Mouse (Mus musculus): Measurements from ENCODE around the gene Dync2li1. TPM values are rescaled to one million over a fixed set of nuclear protein-coding genes. Genes with fewer than 3 reads are reported as not detected.
A peak's percentile ranks its signal among the peaks of the same experiment; 100 is the strongest.

The Dync2li1 gene
- total RNA-seq, 4 experiments from 2014 or later: 2.0 to 2.6 (median 2.3) TPM

DNA sequence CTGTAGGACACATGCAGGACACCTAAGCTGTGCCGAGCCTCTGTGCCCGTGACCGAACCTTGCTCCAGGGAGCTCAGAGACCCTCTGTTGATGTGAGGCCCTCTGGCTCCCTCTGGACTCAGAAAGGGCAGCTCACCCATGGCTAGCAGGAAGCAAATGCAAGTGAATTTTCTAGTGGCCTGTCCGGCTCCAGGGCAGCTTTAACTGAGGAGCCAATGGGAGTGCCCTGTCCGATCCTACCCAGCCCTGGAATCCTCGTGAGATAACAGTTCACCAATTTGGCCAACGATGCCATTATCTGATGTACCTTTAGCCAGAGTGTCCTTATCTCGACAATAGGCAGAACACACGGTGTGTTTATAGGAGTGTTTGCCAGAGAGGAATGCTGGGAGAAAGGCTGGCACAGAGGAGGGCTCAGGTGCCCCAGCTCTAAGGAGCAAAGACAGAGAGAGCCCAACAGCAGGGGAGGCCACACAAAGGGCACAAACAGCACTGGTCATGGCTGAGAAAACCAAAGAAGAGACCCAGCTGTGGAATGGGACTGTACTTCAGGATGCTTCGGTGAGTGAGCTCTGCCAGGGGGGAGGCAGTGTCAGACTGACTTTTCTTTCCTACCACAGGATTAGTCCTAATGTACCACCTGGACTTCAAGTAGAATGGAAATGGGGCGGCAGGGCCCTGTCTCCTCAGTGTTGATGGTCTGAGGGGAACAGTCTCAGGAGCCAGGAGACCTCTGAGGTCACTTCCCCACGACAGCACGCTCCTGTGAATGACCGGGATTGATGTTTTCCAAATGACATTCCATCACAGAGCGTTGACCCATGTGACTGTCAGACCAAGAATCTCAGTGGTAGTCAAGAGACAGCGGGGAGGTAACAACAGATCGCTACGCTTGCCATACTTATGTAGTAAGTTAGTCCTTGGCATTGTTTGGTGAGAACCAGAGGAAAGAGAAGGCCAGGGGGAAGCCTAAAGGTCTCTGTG lies 56.7 kb downstream of the Dync2li1 start, which contains the start of gene Abcg5:
Abcg5 (minus strand) TSS at position 278 of the 984 bp plus-strand sequence.
- no peak for DNase-seq (ENCODE audit: low spot score in 2 of 2)

DNA sequence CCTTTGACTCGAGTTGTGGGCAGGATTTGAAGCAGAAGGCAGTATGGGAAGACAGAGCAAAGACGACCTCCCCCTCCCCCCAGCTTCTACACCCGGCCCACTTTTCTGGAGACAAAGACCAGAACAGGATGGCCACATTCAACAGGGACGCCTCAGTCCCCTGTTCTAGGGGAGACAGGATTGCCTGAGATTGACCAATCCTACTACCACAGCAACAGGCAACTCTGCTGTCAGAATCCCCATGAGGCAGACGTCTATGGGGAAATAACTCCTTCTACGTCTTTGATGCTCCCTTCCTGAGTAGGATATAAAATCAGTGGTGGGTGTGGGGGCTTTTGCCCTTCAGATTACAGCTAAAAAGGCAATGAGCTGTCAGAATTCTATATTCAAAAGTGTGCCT lies 58.0 kb downstream of the Dync2li1 start:
- DNase-seq (ENCODE audit: low spot score in 2 of 2): no peak

DNA sequence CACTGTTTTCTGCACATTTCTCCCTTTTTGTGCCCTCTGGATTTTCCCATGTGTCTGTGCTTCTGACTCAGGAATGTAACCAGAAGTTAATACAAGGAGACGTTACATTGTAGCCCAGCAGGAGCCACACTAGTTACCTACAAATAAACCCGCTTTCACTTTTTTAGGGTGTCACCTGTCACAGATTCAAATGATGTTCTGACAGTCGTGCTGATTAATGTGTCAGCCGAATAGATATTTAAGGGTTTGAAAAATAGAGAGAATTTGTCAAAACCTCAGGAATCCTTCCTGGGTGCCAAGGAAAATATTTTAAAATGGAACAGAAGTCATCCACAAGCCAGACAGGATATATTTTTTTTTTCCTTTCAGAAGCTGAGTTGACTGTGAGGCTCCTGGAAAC lies 59.0 kb downstream of the Dync2li1 start:
- no peak for DNase-seq (ENCODE audit: low spot score in 2 of 2)

DNA sequence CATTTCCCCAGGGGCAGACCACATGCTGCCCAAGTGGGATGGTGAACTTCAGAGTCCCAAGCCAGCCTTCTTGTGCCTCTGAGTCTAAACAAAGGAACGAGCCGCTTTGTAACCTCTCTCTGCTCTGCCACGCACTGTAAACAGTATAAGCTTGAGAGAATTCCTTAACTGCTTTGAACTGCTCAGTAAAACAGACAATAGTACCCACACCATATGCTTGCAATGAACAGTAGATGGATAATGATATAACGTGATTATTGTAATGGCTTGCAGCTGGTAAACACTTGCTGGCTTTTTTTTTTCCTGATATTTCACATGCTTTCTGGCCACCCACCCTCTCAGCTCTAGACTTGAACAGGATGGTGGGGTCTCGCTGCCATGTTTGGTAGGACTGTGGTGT lies 61.7 kb downstream of the Dync2li1 start:
- no peak for DNase-seq (ENCODE audit: low spot score in 2 of 2)

DNA sequence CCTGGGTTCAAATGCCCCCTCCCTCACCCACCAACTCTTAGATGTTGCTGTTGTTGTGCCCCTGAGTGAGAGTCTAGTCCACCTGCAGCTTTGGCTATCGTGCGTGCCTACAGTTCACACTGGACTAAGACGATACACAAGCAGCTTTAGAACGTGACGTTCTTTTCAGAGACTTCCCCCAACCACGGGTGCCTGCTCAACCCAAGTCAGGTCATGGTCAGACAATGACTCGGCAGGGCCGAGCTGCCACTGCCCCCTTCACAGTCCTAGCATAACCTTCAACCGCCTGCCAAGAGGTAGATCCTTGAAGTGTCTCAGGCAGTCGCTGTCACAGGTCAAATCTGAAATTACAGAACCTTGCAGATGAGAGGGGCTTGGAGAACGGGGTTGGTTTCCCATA lies 62.5 kb downstream of the Dync2li1 start:
- DNase-seq (ENCODE audit: low spot score in 2 of 2): no peak

DNA sequence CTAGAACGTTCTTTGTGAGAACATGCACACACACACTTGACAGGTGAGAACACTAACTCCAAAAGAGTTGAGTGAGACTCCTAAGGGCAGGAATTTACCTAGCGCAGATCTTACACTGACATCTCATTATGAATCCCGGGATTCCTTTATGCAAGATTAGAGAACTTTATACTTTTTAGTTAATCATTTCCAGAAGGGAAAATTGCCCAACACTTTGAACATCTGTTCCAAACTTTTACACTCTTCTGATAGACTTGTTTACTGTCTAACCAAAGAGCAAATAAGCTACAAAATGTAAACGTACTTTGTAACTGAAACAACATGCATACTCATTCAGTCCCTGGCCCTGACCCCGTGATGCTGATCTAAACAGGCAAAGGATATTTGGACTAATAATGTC lies 63.0 kb downstream of the Dync2li1 start:
- DNase-seq (ENCODE audit: low spot score in 2 of 2): no peak

DNA sequence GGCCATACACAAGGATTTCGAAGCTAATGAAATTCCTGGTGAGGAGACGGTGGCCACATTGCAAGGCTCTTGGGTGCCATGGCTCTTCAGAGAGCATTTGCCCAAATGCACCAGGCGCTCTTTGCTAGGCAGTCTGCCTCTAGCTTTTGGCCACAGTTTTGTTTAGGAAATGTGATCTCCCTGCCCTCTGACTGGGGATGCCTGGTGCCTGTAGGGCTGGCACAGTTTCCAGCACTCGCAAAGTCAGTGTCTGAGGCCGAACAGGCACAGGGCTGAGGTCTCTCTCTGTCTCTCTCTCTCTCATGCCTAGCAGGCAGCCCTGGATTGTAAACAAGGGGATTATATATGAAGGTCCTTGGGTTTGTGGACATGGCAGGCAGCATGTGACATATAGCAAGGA lies 63.8 kb downstream of the Dync2li1 start:
- DNase-seq (ENCODE audit: low spot score in 2 of 2): peak; percentile 29 to 60

DNA sequence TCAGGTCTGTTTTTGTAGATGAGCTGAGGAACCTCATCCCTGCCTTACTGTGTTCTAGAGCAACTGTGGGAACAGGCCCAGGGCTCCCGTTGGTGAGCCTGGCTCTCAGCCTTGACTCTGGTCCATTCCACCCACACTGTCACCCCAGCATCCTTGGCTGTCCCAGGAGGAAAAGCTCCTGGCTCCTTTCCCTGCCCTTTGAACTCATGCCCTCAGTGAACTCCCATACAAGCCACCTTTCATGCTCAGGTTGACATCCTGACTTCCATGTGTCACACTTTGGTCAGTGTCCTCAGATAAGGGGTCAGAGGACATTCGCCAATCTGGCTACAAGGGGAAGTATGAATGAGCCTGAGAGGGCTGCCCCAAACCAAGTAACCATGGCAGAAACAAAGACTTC lies 67.4 kb downstream of the Dync2li1 start:
- DNase-seq (ENCODE audit: low spot score in 2 of 2): no peak

DNA sequence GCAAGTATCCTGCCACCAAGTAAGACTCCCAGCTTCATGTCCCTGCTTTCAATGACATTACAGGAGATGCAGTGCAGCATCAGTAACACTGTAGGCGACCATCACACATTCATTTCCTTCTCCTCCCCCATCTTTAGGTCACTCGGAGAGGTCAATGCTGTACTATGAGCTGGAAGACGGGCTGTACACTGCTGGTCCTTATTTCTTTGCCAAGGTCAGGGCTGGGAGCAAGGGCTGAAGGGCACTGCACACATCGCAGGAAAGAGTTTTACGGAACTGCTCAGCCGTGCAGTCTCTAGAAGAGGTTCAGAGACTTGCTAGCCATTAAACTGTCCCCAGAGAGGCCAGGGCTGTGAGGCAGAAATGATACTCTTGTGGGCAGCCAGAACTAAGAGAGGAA lies 70.2 kb downstream of the Dync2li1 start:
- DNase-seq (ENCODE audit: low spot score in 2 of 2): no peak

DNA sequence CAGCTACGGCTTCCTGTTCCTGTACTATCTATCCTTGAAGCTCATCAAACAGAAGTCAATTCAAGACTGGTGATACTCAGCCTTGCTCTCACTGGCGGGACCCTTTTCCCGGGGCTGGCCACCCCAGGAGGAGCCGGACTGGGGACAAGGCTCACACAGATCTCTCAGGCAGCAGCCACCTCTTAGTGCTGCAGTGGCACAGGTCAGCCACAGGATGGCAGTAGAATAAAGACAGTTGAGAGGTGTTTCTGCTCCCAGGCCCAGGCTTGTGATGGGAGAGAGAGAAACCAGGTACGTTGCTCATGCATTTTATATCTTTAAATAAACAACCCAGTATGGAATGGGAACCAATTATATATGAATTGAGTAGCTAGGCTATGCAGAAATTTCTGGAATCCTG lies 72.4 kb downstream of the Dync2li1 start:
- DNase-seq (ENCODE audit: low spot score in 2 of 2): no peak

Other genes starting within 250 kb of the Dync2li1 start
- gene Thada, start 160.3 kb upstream of the Dync2li1 start, total RNA-seq (2022): 1 to 10 TPM; 4.4 to 6.3 (median 5.6) TPM
- gene Plekhh2, start 114.6 kb upstream of the Dync2li1 start, total RNA-seq (2022): 1 to 10 TPM in 1 of 4 experiments, under 1 TPM in 3; 0.73 to 1.3 (median 0.96) TPM
- gene Abcg8, start 49.8 kb downstream of the Dync2li1 start, total RNA-seq (2022): under 1 TPM in 1 of 4 experiments, not detected in 3; 0.08 TPM
- not detected for gene Abcg5, start 56.5 kb downstream of the Dync2li1 start, total RNA-seq (2022)
- 10 to 100 TPM; 60.0 to 70.5 (median 65.7) TPM for gene Lrpprc, start 164.3 kb downstream of the Dync2li1 start, total RNA-seq (2022)

Measured in gastrocnemius, adult 8-10 months (tissue).